Comparison of ENCODE assay signal across 8 mouse cellular contexts in genomic region chr1:34462766-34463165, GRCm38 (mm10). TPM values are rescaled to one million over a fixed set of nuclear protein-coding genes. Genes with fewer than 3 reads are reported as not detected.
DNase-seq lines count a peak whose midpoint lies in the region; ATAC-seq and TF ChIP-seq lines count a peak whose summit lies in the region.

No protein-coding gene starts in this region.

- H3K4me1 ChIP-seq in embryonic facial prominence, embryonic 11.5 days (ENCODE audit: control insufficient read depth, insufficient read depth, low read length) = no peaks in the 10 kb centered on the region; the same call in 1 of the 2 replicates
- 0 out of 2 replicates have a peak, but pooled peaks cover 2% of the 10 kb centered on the region for H3K4me1 ChIP-seq in lung, postnatal 0 days (ENCODE audit: insufficient read depth, low read depth, low read length)

- TF ChIP-seq CTCF in lung, postnatal 0 days (IDR thresholded peaks at IDR 0.05) = peak; percentile 83

- H3K4me3 ChIP-seq in embryonic facial prominence, embryonic 11.5 days (ENCODE audit: low read depth, low read length) = no peak overlapping the region
- no peak overlapping the region for H3K4me3 ChIP-seq in lung, postnatal 0 days (ENCODE audit: low read depth, low read length)

- peak; percentile 45 for DNase-seq in cerebellum, adult 11 months
- DNase-seq in 3134 (ENCODE audit: extremely low read depth, insufficient read length, low spot score) = peak; percentile 58
- DNase-seq in adrenal gland, postnatal 14 days = peak; percentile 88
- peak; percentile 72 for DNase-seq in embryonic facial prominence, embryonic 11.5 days (ENCODE audit: low spot score)
- peak; percentile 49 for DNase-seq in kidney, adult 9 months
- DNase-seq in lung, postnatal 0 days (ENCODE audit: low spot score) = peak; percentile 80
- peak; percentile 62 for DNase-seq in right cerebral cortex, postnatal 4 days

- TF ChIP-seq EP300 in lung, postnatal 0 days (IDR thresholded peaks at IDR 0.05) = no peak

- H3K9me3 ChIP-seq in embryonic facial prominence, embryonic 11.5 days (replicated peaks; ENCODE audit: control insufficient read depth, low read length) = no peaks in the 10 kb centered on the region
- H3K9me3 ChIP-seq in lung, postnatal 0 days (ENCODE audit: low read length) = no peaks in the 10 kb centered on the region

- H3K4me2 ChIP-seq in embryonic facial prominence, embryonic 11.5 days (ENCODE audit: low read depth, low read length) = no peak overlapping the region
- no peak overlapping the region for H3K4me2 ChIP-seq in lung, postnatal 0 days (replicated peaks; ENCODE audit: low read depth, low read length)

- no peaks in the 10 kb centered on the region for H3K36me3 ChIP-seq in embryonic facial prominence, embryonic 11.5 days (replicated peaks; ENCODE audit: control insufficient read depth, insufficient read depth, low read depth, low read length)
- H3K36me3 ChIP-seq in lung, postnatal 0 days (ENCODE audit: insufficient read depth, low read length) = no peaks in the 10 kb centered on the region

- no peak for ATAC-seq in cerebellum, adult (ENCODE audit: insufficient number of reproducible peaks, low FRiP score, low TSS enrichment)
- ATAC-seq in embryonic facial prominence, embryonic 11.5 days (replicated peaks; ENCODE audit: insufficient number of reproducible peaks, low FRiP score, low TSS enrichment, low read depth) = no peak
- ATAC-seq in lung, postnatal 0 days = peak; percentile 17; the same call in 1 of the 2 replicates

- H3K27ac ChIP-seq in embryonic facial prominence, embryonic 11.5 days (replicated peaks; ENCODE audit: low read depth, low read length) = no peak overlapping the region
- no peak overlapping the region for H3K27ac ChIP-seq in lung, postnatal 0 days (ENCODE audit: low read length)

- H3K9ac ChIP-seq in embryonic facial prominence, embryonic 11.5 days (replicated peaks; ENCODE audit: low read length) = no peak overlapping the region
- H3K9ac ChIP-seq in lung, postnatal 0 days (replicated peaks; ENCODE audit: low read depth) = no peak overlapping the region

- H3K27me3 ChIP-seq in embryonic facial prominence, embryonic 11.5 days (ENCODE audit: control insufficient read depth, insufficient read depth, low read length) = peaks cover 8% of the 10 kb centered on the region
- no peaks in the 10 kb centered on the region for H3K27me3 ChIP-seq in lung, postnatal 0 days (replicated peaks; ENCODE audit: insufficient read depth, low read length)

- WGBS in embryonic facial prominence, embryonic 11.5 days = 15% methylated on average over 7 of the region's 7 CpGs
- 18% methylated on average over 7 of the region's 7 CpGs for WGBS in lung, postnatal 0 days

RNA-seq across cellular contexts. Expression of gene Ptpn18, which starts 3.2 kb away (rescaled TPM):
- 3.6 and 15.3 TPM in 2 replicates for total RNA-seq in adrenal gland, postnatal 14 days (2021)
- 4.2 and 8.6 TPM in 2 replicates for polyA plus RNA-seq in embryonic facial prominence, embryonic 11.5 days (2014; fragmentation: Nextera tagmentation; extraction: Ambion mirVana)
- 36.0 and 39.8 TPM in 2 replicates for polyA plus RNA-seq in lung, postnatal 0 days (2015; fragmentation: Nextera tagmentation; extraction: Ambion mirVana)

RNA-seq across cellular contexts. Expression of gene Imp4, which starts 23.1 kb away (rescaled TPM):
- total RNA-seq in adrenal gland, postnatal 14 days (2021) = 59.8 and 61.0 TPM in 2 replicates
- 93.4 and 104 TPM in 2 replicates for polyA plus RNA-seq in embryonic facial prominence, embryonic 11.5 days (2014; fragmentation: Nextera tagmentation; extraction: Ambion mirVana)
- polyA plus RNA-seq in lung, postnatal 0 days (2015; fragmentation: Nextera tagmentation; extraction: Ambion mirVana) = 39.9 and 41.6 TPM in 2 replicates

RNA-seq across cellular contexts. Expression of gene Ccdc115, which starts 23.3 kb away (rescaled TPM):
- 16.4 and 20.9 TPM in 2 replicates for total RNA-seq in adrenal gland, postnatal 14 days (2021)
- 51.9 and 55.4 TPM in 2 replicates for polyA plus RNA-seq in embryonic facial prominence, embryonic 11.5 days (2014; fragmentation: Nextera tagmentation; extraction: Ambion mirVana)
- polyA plus RNA-seq in lung, postnatal 0 days (2015; fragmentation: Nextera tagmentation; extraction: Ambion mirVana) = 30.6 and 31.4 TPM in 2 replicates

RNA-seq across cellular contexts. Expression of gene Prss39, which starts 35.4 kb away (rescaled TPM):
- total RNA-seq in adrenal gland, postnatal 14 days (2021) = not detected in 2 replicates
- polyA plus RNA-seq in embryonic facial prominence, embryonic 11.5 days (2014; fragmentation: Nextera tagmentation; extraction: Ambion mirVana) = not detected in 2 replicates
- not detected in 2 replicates for polyA plus RNA-seq in lung, postnatal 0 days (2015; fragmentation: Nextera tagmentation; extraction: Ambion mirVana)
